Mouse (Mus musculus): ENCODE data around the gene Ofcc1. TPM values are rescaled to one million over a fixed set of nuclear protein-coding genes. Genes with fewer than 3 reads are reported as not detected.

Gene Ofcc1
- 0.03 TPM for polyA plus RNA-seq (2021)

- no peak for TF ChIP-seq CTCF (IDR thresholded peaks at IDR 0.05)
- ATAC-seq (no peak), DNase-seq (ENCODE audit: low read depth, low spot score) (no peak)
- ChIA-PET POLR2A (no interaction called here), CTCF (no interaction called here)
- in situ Hi-C loops (cut with MboI; ENCODE audit: low pct_unique_long_range_greater_than_20kb) = no loop called here
- H3K27me3 ChIP-seq = no peaks in the 10 kb centered on the region
Observed at GRCm38 (mm10) chr13:40361288-40361687, at the start of gene Ofcc1. Ofcc1 (minus strand) TSS chr13:40361450.

- POLR2A ChIA-PET = no interaction called here
- in situ Hi-C loops (cut with MboI; ENCODE audit: low pct_unique_long_range_greater_than_20kb) = no loop called here
- no peak for DNase-seq (ENCODE audit: low read depth, low spot score)
- no peak for ATAC-seq
- no peak for TF ChIP-seq CTCF (IDR thresholded peaks at IDR 0.05)
- no peaks in the 10 kb centered on the region for H3K27me3 ChIP-seq
- CTCF ChIA-PET = interaction anchor here (1.1 to 1.2 kb wide), 2 partner anchors 18 to 89 kb away, joined by 3 read pairs; no protein-coding TSS in a partner anchor
Observed at GRCm38 (mm10) chr13:40390120-40390519, 28.9 kb upstream of the Ofcc1 start.

GRCm38 (mm10) chr13:40387446-40387845, 26.2 kb upstream of the Ofcc1 start:
- no peaks in the 10 kb centered on the region for H3K27me3 ChIP-seq
- DNase-seq (ENCODE audit: low read depth, low spot score) = no peak
- CTCF ChIA-PET = interaction anchor here (1.0 kb wide), 1 partner anchor 50 kb away, joined by 3 read pairs; no protein-coding TSS in a partner anchor
- POLR2A ChIA-PET = no interaction called here
- TF ChIP-seq CTCF (IDR thresholded peaks at IDR 0.05) = no peak
- in situ Hi-C loops (cut with MboI; ENCODE audit: low pct_unique_long_range_greater_than_20kb) = no loop called here
- no peak for ATAC-seq

- ChIA-PET CTCF (interaction anchor here (1.4 kb wide), 1 partner anchor 11 kb away, joined by 3 read pairs; no protein-coding TSS in a partner anchor), POLR2A (no interaction called here)
- no peak for TF ChIP-seq CTCF (IDR thresholded peaks at IDR 0.05)
- H3K27me3 ChIP-seq = no peaks in the 10 kb centered on the region
- DNase-seq (ENCODE audit: low read depth, low spot score) (no peak), ATAC-seq (no peak)
- in situ Hi-C loops (cut with MboI; ENCODE audit: low pct_unique_long_range_greater_than_20kb) = no loop called here
Observed at GRCm38 (mm10) chr13:40384962-40385361, 23.7 kb upstream of the Ofcc1 start.

- TF ChIP-seq CTCF (IDR thresholded peaks at IDR 0.05) = no peak
- H3K27me3 ChIP-seq = no peaks in the 10 kb centered on the region
- CTCF ChIA-PET = interaction anchor here (1.3 to 1.4 kb wide), 3 partner anchors 11 to 29 kb away, joined by 3 to 4 read pairs (median 3); no protein-coding TSS in a partner anchor
- POLR2A ChIA-PET = interaction anchor here (1.2 kb wide), 1 partner anchor 18 kb away, joined by 3 read pairs; no protein-coding TSS in a partner anchor
- DNase-seq (ENCODE audit: low read depth, low spot score) (no peak), ATAC-seq (no peak)
- in situ Hi-C loops (cut with MboI; ENCODE audit: low pct_unique_long_range_greater_than_20kb) = no loop called here
Observed at GRCm38 (mm10) chr13:40376773-40377172, 15.5 kb upstream of the Ofcc1 start.

- ChIA-PET POLR2A (no interaction called here), CTCF (no interaction called here)
- in situ Hi-C loops (cut with MboI; ENCODE audit: low pct_unique_long_range_greater_than_20kb) = no loop called here
- ATAC-seq (no peak), DNase-seq (ENCODE audit: low read depth, low spot score) (no peak)
- no peak for TF ChIP-seq CTCF (IDR thresholded peaks at IDR 0.05)
- H3K27me3 ChIP-seq = no peaks in the 10 kb centered on the region
Observed at GRCm38 (mm10) chr13:40366762-40367161, 5.5 kb upstream of the Ofcc1 start.

- ChIA-PET CTCF (interaction anchor here (1.1 to 1.3 kb wide), 2 partner anchors 11 to 27 kb away, joined by 3 read pairs; no protein-coding TSS in a partner anchor), POLR2A (no interaction called here)
- ATAC-seq (no peak), DNase-seq (ENCODE audit: low read depth, low spot score) (peak; percentile 34)
- TF ChIP-seq CTCF (IDR thresholded peaks at IDR 0.05) = no peak
- H3K27me3 ChIP-seq = no peaks in the 10 kb centered on the region
- in situ Hi-C loops (cut with MboI; ENCODE audit: low pct_unique_long_range_greater_than_20kb) = no loop called here
Observed at GRCm38 (mm10) chr13:40364855-40365254, 3.6 kb upstream of the Ofcc1 start.

GRCm38 (mm10) chr13:40360692-40361091, 558 bp downstream of the Ofcc1 start:
- TF ChIP-seq CTCF (IDR thresholded peaks at IDR 0.05) = no peak
- ChIA-PET CTCF (interaction anchor here (1.1 kb wide), 1 partner anchor 36 kb away, joined by 3 read pairs; no protein-coding TSS in a partner anchor), POLR2A (no interaction called here)
- no peaks in the 10 kb centered on the region for H3K27me3 ChIP-seq
- in situ Hi-C loops (cut with MboI; ENCODE audit: low pct_unique_long_range_greater_than_20kb) = no loop called here
- no peak for DNase-seq (ENCODE audit: low read depth, low spot score)
- no peak for ATAC-seq

GRCm38 (mm10) chr13:40347045-40347444, 14.2 kb downstream of the Ofcc1 start:
- no peak for TF ChIP-seq CTCF (IDR thresholded peaks at IDR 0.05)
- in situ Hi-C loops (cut with MboI; ENCODE audit: low pct_unique_long_range_greater_than_20kb) = no loop called here
- CTCF ChIA-PET = no interaction called here
- ATAC-seq = no peak
- POLR2A ChIA-PET = no interaction called here
- DNase-seq (ENCODE audit: low read depth, low spot score) = no peak
- no peaks in the 10 kb centered on the region for H3K27me3 ChIP-seq

GRCm38 (mm10) chr13:40323301-40323700, 37.9 kb downstream of the Ofcc1 start:
- no peak for ATAC-seq
- no peak for DNase-seq (ENCODE audit: low read depth, low spot score)
- POLR2A ChIA-PET = no interaction called here
- in situ Hi-C loops (cut with MboI; ENCODE audit: low pct_unique_long_range_greater_than_20kb) = no loop called here
- no peak for TF ChIP-seq CTCF (IDR thresholded peaks at IDR 0.05)
- CTCF ChIA-PET = no interaction called here
- no peaks in the 10 kb centered on the region for H3K27me3 ChIP-seq

GRCm38 (mm10) chr13:40320814-40321525, 40.3 kb downstream of the Ofcc1 start:
- TF ChIP-seq CTCF (IDR thresholded peaks at IDR 0.05) = no peak

More at GRCm38 (mm10) chr13:40320814-40321525, 40.3 kb downstream of the Ofcc1 start:
- H3K27me3 ChIP-seq = no peaks in the 10 kb centered on the region
- ChIA-PET CTCF (interaction anchor here (1.4 kb wide), 1 partner anchor 8 kb away, joined by 3 read pairs; no protein-coding TSS in a partner anchor), POLR2A (interaction anchor here (0.5 kb wide), 1 partner anchor 13 kb away, joined by 3 read pairs; no protein-coding TSS in a partner anchor)
- DNase-seq (ENCODE audit: low read depth, low spot score) (peak; percentile 2), ATAC-seq (no peak)
- in situ Hi-C loops (cut with MboI; ENCODE audit: low pct_unique_long_range_greater_than_20kb) = no loop called here

Measured in Patski (cell line).